Mouse (Mus musculus) small intestine, adult 2 months (tissue): Measurements from ENCODE around the gene Rapgef3. TPM values are rescaled to one million over a fixed set of nuclear protein-coding genes. Genes with fewer than 3 reads are reported as not detected.
A peak's percentile ranks its signal among the peaks of the same experiment; 100 is the strongest.

Source experiments
- H3K27ac ChIP-seq: fragments of 200-500 bp; 2 replicates; pipeline ENCODE4 v1.5.1; 2012; ENCODE audit warnings: low read depth, low read length, control low read depth, inconsistent platforms; ENCODE audit not compliant: insufficient read depth
- H3K27me3 ChIP-seq: fragments of 200-500 bp; 2 replicates; pipeline ENCODE4 v1.6.1; 2012; ENCODE audit warnings: mild to moderate bottlenecking, moderate library complexity, low read length, inconsistent platforms; ENCODE audit not compliant: control insufficient read depth, insufficient read depth
- H3K36me3 ChIP-seq: fragments of 200-500 bp; 2 replicates; pipeline ENCODE4 v1.6.1; 2012; ENCODE audit warnings: mild to moderate bottlenecking, low read length, control low read depth, inconsistent platforms; ENCODE audit not compliant: control insufficient read depth, insufficient read depth
- H3K4me1 ChIP-seq: fragments of 200-500 bp; 2 replicates; pipeline ENCODE4 v1.6.1; 2012; ENCODE audit warnings: low read length, inconsistent platforms, mixed read lengths; ENCODE audit not compliant: control insufficient read depth, insufficient read depth, insufficient read length
- H3K4me3 ChIP-seq: fragments of 200-500 bp; 2 replicates; pipeline ENCODE4 v1.5.1; 2012; ENCODE audit warnings: low read depth, mild to moderate bottlenecking, control low read depth, inconsistent platforms, low read length, moderate library complexity
- CTCF ChIP-seq: fragments of 200-500 bp; IDR thresholded peaks from 2 replicates; pipeline ENCODE4 v1.5.1; 2012; ENCODE audit warnings: low read depth, mild to moderate bottlenecking, control low read depth, inconsistent platforms, low read length, moderate library complexity, mixed read lengths; ENCODE audit not compliant: insufficient replicate concordance, insufficient read length; ENCODE audit errors: extremely low read depth
- POLR2A ChIP-seq: fragments of 200-500 bp; IDR thresholded peaks from 2 replicates; pipeline ENCODE4 v1.6.1; 2012; ENCODE audit warnings: low read depth, mild to moderate bottlenecking, control low read depth, inconsistent platforms, low read length, moderate library complexity
- WGBS: fragments of 180-500 bp; shearing (Covaris S2); methylation state at CpG from one replicate; pipeline ENCODE4 v1.1.7; 2018; 5-methylcytosine and 5-hydroxymethylcytosine counted together
- polyA plus RNA-seq: library from polyadenylated mRNA; depleted of rRNA; stranded (reverse); fragments of >200 nt; gene quantifications from 2 replicates; pipeline ENCODE4 v1.2.3, GENCODE M21; 2012

Gene Rapgef3
- polyA plus RNA-seq, 1 experiment = 17.1 TPM

DNA sequence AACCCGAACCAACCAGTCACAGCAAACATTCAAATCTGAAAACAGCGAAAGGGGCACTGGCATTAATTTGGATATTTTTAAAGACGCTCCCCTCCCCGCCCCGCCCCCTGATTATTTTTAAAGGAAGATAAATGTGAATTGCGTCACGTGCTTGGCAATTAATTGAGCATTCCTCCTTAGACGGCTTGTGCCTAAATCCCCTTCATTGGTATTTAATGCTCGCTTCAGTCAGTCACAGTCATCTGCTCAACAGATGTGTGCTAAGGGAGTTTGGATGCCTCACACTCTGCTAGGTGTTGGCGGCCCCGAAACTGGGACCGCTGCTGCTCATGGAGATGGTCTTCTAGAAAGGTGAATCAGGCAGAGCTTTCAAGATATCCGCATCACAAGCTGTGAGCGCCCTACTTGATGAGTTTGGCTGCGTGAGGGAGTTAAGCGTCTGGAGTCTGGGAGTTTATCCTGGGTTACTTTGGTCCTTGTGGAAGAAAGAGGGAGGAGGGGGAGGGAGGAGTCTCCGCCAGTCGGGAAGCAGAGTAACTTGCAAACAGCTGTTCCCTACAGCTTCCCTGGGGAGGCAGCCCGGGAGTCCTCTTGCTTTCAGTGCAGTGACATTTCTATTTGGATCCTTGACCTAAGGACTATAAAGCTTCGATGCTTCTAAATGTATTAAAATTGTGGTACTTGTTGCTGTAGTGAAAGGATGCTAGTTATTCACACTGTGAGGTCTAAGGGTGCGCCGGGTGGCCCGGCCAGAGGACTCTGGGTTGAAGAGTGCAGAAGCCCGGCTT lies 14.4 kb upstream of the Rapgef3 start:
- H3K27ac ChIP-seq = 0 out of 2 replicates have a peak overlapping the region, but pooled peaks have one; percentile 10
- peak overlapping the region; percentile 13 for H3K4me3 ChIP-seq
- TF ChIP-seq CTCF = no peak
- no peak for TF ChIP-seq POLR2A
- H3K4me1 ChIP-seq = peaks cover 10% of the 10 kb centered on the region
- WGBS = 23% methylated on average over 24 of the region's 24 CpGs
- no peaks in the 10 kb centered on the region for H3K27me3 ChIP-seq
- no peaks in the 10 kb centered on the region for H3K36me3 ChIP-seq

DNA sequence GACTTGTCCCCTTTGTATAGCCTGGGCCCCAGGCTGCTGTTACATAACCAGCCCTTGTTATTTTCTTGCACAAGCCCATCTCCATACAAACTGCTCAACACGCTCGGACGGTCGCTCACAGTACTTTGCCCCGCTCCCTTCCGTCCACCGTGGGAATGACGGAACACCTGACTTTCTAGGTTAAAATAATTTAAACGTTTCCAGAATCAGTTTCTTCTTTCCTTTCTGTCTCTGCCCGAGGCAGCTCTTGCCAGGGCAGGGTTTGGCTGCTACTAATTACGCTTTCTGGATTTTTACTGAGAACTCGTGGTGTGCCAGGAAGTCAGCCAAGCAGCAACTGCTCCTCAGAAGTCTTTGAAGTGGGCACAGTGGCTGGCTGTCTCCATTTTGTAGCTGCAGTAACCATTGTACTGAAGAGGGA lies 12.8 kb upstream of the Rapgef3 start:
- WGBS = 72% methylated on average over 12 of the region's 12 CpGs
- Histone ChIP-seq H3K4me1 (no peaks in the 10 kb centered on the region; the same call in 1 of the 2 replicates), H3K27ac (no peak overlapping the region), H3K4me3 (no peak overlapping the region), H3K27me3 (no peaks in the 10 kb centered on the region), H3K36me3 (no peaks in the 10 kb centered on the region)
- TF ChIP-seq POLR2A (no peak), CTCF (no peak)

DNA sequence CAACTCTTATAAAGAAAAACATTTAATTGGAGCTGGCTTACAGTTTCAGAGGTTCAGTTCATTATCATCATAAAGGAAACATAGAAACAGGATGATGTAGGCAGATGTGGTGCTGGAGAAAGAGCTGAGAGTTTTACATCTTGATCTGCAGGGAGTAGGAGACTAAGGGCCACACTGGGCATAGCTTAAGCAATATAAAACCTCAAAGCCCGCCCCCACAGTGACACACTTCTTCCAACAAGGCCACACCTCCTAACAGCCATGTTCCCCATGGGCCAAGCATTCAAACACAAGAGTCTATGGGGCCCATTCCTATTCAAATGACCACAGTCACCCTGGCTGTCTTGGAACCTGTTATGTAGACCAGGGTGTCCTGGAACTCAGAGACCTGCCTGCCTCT lies 11.8 kb upstream of the Rapgef3 start:
- no peaks in the 10 kb centered on the region; the same call in 1 of the 2 replicates for H3K4me1 ChIP-seq
- TF ChIP-seq POLR2A (no peak), CTCF (no peak)
- H3K27me3 ChIP-seq = no peaks in the 10 kb centered on the region
- WGBS = 89% methylated on average over 1 of the region's 1 CpGs
- no peaks in the 10 kb centered on the region for H3K36me3 ChIP-seq
- H3K4me3 ChIP-seq = no peak overlapping the region
- H3K27ac ChIP-seq = no peak overlapping the region

DNA sequence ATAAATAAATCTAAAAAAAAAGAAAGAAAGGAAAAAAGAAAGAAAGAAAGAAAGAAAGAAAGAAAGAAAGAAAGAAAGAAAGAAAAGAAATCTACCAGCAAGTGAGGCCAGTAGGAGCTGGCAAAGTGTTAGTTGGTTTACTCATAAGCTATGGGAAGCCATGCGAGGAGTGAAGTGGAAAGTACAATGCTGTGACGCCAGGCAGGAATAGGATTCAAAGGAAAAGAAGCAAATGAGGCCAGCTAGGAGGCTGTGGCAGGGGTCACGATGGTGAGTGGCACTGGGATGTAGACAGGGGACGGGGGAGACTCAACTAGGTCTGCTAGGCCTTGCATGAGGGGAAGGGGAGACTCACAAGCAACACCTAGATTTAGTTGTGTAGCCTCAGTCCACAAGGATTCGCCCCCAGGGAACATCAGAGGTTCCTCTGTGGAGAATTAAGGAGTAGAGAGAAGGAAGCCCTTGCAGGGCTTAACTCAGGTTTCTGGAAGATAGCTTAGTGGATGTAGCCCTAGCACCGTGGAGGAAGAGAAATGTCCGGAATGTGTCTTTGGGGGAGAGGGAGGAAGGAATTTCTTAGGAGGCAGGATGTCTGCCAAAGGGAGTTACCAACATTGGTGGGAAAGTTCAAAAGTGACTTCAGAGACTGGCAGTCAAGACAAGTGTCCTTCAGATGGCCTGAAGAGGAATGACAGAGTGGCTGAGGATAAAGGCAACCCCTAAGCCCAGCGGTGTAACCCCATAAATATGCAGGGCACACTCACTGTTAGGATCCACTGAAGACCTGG lies 10.7 kb upstream of the Rapgef3 start, which contains the start of gene Slc48a1:
TSS of gene Slc48a1 (plus strand) at position 210 of the 788 bp plus-strand sequence.
- WGBS = 78% methylated on average over 8 of the region's 8 CpGs
- no peak within 1 kb of the TSS for H3K4me3 ChIP-seq
- no peaks in the 10 kb centered on the region for H3K4me1 ChIP-seq
- H3K27ac ChIP-seq = no peak within 1 kb of the TSS
- H3K36me3 ChIP-seq = no peaks in the 10 kb centered on the region
- no peak for TF ChIP-seq CTCF
- no peak for TF ChIP-seq POLR2A
- no peaks in the 10 kb centered on the region for H3K27me3 ChIP-seq

DNA sequence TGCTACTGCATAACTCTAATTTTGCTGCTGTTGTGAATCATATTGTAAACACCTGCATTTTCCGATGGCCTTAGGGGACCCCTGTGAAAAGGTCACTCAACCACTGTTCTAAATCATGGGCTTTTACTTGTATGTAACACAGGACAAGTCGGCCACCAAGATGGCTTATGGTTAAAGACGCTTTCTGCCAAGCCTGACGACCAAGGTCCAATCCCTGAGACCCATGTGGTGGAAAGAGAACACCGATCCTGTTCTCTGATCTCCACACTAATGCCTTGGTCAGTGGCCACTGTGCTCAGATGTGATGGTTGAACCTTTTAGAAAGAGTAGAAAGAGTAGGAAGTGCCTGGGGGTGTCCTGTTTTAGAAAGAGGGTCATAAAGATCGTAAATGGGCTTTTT lies 9.1 kb upstream of the Rapgef3 start:
- 77% methylated on average over 6 of the region's 6 CpGs for WGBS
- H3K4me1 ChIP-seq = peaks cover 3% of the 10 kb centered on the region; the same call in 1 of the 2 replicates
- H3K36me3 ChIP-seq = no peaks in the 10 kb centered on the region
- TF ChIP-seq POLR2A = no peak
- no peak for TF ChIP-seq CTCF
- H3K4me3 ChIP-seq = no peak overlapping the region
- H3K27ac ChIP-seq = no peak overlapping the region
- H3K27me3 ChIP-seq = no peaks in the 10 kb centered on the region

DNA sequence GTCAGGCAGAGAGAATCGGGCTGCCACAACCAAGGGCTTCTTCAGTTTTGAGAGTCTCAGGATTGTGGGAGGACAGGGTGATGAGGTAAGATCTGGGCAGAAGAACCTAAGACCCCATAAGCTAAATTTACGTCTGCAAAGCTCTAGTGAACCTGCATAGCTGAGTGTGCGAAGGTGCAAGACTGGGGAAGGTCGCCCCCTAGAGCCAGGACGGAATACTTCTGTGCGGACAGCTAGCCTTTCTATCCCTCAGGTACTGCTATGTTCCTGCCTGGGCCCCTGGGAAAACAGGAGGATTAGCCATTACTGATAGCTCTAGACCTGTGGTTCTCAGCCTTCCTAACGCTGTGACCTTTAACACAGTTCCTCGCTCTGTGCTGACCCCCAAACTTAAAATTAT lies 8.7 kb upstream of the Rapgef3 start:
- peaks cover 3% of the 10 kb centered on the region; the same call in 1 of the 2 replicates for H3K4me1 ChIP-seq
- peak; percentile 77; the same call in 1 of the 2 replicates for TF ChIP-seq CTCF
- no peak for TF ChIP-seq POLR2A
- no peaks in the 10 kb centered on the region for H3K27me3 ChIP-seq
- no peak overlapping the region for H3K4me3 ChIP-seq
- no peak overlapping the region for H3K27ac ChIP-seq
- 8% methylated on average over 8 of the region's 8 CpGs for WGBS
- no peaks in the 10 kb centered on the region for H3K36me3 ChIP-seq

DNA sequence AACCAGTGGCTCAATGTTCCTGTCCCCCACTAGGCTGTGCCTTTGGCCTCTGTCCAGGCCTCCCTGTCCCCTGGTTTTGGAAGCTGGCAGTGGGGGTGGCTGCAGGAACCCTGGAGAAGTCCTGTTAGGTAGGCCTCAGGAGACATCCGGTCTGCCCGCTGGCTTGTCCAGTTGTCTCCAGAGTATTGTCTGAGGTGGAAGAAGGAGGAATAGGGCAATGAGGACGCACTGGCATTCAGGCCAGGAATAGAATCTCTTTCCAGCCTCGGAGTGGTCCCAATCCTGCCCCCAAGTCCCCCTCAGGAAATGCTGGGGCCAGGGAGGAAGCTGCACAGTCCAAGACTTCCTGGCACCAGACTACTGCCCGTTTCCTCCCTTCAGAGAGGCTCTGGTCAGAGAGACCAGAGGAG lies 6.2 kb upstream of the Rapgef3 start:
- Histone ChIP-seq H3K36me3 (no peaks in the 10 kb centered on the region), H3K27me3 (no peaks in the 10 kb centered on the region), H3K4me1 (peaks cover 3% of the 10 kb centered on the region; the same call in 1 of the 2 replicates), H3K4me3 (no peak overlapping the region), H3K27ac (0 out of 2 replicates have a peak overlapping the region, but pooled peaks have one; percentile 37)
- no peak for TF ChIP-seq CTCF
- no peak for TF ChIP-seq POLR2A
- 71% methylated on average over 5 of the region's 5 CpGs for WGBS
